Mouse (Mus musculus) embryonic fibroblast, embryonic 13.5 days (primary cell): ENCODE data around the gene Chst15.

Experiments used
- CTCF ChIP-seq: IDR thresholded peaks from 2 replicates; pipeline ENCODE4 v1.5.1; 2011; ENCODE audit warnings: mild to moderate bottlenecking, control low read depth, low read length, moderate library complexity, borderline replicate concordance; ENCODE audit not compliant: insufficient read depth
- POLR2A ChIP-seq: IDR thresholded peaks from 2 replicates; pipeline ENCODE4 v1.6.1; 2011; ENCODE audit warnings: low read depth, mild to moderate bottlenecking, control low read depth, low read length, moderate library complexity

DNA sequence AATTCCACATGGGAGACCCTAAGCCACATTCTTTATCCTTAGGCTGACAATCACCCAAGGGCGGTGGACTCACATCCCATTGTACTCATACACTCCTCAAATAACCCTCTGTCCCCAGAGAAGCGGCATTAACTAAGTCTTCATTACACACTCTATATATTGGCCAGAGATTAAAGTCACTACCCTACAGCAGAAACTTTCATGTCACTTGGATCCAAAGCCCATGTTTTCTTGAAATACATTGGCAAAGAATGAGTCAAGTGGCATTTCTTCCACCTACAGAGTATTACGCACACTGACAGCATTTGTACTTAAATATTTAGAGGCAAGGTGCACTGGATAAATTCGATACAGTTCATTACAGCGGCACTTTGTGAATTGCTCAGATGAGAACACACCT, 44.0 kb downstream of the Chst15 start:
- TF ChIP-seq POLR2A (no peak), CTCF (no peak)
